Mouse (Mus musculus): Measurements from ENCODE around the gene Tmem44.

DNA sequence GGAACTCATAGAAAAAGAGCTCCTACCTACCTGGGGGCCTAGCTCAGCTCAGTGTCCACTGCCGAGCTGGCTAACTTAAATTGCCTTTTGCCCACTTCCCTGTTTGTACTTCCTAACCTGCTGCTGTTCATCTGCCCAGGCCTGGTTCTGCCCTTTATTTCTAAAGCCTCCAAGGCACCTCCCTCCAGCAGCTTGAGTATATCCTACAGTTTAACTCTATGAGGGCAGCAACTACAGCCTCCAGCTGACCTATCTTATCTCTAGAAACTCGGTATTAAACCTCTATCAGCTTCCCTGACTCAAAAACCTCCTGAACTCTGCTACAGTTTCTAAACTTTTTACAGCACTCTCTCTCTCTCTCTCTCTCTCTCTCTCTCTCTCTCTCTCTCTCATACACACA is 78.7 kb downstream of the Tmem44 start:
- no peak for TF ChIP-seq CTCF (IDR thresholded peaks at IDR 0.05; ENCODE audit: extremely low read depth, insufficient read length, insufficient replicate concordance, low read depth, low read length)
- no peak for TF ChIP-seq POLR2A (IDR thresholded peaks at IDR 0.05; ENCODE audit: low read depth, low read length)

All from small intestine, adult 2 months (tissue).